Mouse (Mus musculus): ENCODE results near the gene Fgd2. TPM values are rescaled to one million over a fixed set of nuclear protein-coding genes. Genes with fewer than 3 reads are reported as not detected.

The Fgd2 gene
- polyA plus RNA-seq, 1 experiment, result 0.44 TPM

- H3K4me1 ChIP-seq (ENCODE audit: control insufficient read depth, insufficient read depth, low read length), result no peaks in the 10 kb centered on the region
- H3K4me3 ChIP-seq (ENCODE audit: insufficient read depth, low read length), result no peak overlapping the region
- TF ChIP-seq POLR2A (IDR thresholded peaks at IDR 0.05; ENCODE audit: low read depth, low read length) (no peak), CTCF (IDR thresholded peaks at IDR 0.05; ENCODE audit: borderline replicate concordance, insufficient read depth, low read length) (no peak)
- no peak overlapping the region for H3K27ac ChIP-seq (ENCODE audit: insufficient read depth, low read length)
These were observed 28.5 kb upstream of the Fgd2 start for GRCm38 (mm10) chr17:29332186-29332685.

DNA sequence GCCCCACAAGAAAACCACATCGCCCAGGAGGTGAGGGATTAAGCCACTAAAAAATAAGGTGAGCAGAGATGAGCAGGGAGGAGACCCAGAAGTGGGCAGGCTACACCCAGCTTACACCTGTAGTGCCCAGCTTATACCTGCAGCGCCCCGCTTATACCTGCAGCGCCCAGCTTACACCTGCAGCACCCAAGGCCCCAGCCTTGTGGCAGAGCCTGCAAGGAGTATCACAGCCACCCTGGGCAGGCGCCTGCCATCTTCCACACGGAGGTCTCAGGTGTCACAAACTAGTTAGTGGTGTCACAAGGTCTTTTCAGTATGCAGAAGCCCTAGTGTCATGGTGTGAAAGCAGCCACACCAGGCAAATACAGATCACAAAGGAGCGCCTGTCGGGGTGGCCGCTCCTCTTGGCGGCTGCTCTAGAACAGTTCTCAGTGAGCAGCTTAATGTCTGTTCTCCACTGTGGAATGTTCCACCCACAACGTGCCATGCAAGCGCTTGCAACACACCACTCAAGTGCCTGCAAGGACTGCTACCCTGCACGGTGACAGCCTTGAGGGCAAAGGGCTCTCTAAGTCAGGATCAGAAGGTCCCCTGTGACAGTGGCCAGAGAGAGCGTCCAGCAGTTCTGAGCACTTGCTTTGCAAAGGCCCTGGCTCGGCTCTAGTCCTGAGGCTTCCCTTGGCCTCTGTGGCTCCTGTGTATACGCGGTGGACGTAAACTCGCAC lies 24.3 kb upstream of the Fgd2 start:
- peaks cover 8% of the 10 kb centered on the region for H3K4me1 ChIP-seq (ENCODE audit: control insufficient read depth, insufficient read depth, low read length)
- TF ChIP-seq POLR2A (IDR thresholded peaks at IDR 0.05; ENCODE audit: low read depth, low read length), result no peak
- H3K27ac ChIP-seq (ENCODE audit: insufficient read depth, low read length), result no peak overlapping the region
- no peak overlapping the region for H3K4me3 ChIP-seq (ENCODE audit: insufficient read depth, low read length)

DNA sequence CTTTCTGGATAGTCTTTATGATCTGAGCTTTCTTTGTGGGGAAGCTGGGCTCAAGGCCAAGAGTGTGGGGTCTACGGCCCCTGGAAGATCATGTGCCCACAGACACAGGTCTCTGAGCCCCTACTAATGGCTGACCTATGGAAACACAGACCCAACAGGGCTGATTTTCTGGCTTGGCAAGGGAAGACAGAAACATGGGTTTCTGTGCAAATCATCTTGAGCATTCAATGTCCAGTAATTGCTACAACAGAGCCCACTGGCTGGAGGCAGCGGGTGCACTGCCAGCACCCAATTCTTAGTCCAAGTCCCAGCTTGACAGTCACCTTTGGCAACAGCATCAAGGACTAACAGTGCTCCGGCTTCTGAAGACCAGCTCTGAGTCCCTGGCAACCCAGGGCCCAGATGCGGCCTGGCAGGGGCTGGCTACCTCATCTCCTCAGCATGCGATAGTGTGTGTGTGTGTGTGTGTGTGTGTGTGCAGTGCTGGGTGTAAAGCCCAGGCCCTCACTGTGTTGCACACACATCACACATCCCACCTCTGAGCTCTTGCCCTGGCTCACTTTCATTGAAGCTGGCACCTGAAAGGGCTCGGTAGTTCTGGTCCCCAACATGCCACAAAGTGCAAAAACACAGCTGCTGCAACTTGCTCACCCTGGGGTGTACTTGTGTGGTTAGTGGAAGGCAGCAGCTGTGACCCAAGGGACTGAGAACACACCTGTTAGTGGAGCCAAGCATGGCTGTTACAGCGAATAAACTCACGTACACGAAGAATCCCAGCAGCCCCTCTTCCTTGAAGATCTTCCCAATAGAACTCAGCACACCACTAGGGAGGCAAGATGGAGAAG lies 22.5 kb upstream of the Fgd2 start:
- TF ChIP-seq CTCF (IDR thresholded peaks at IDR 0.05; ENCODE audit: borderline replicate concordance, insufficient read depth, low read length) (no peak), POLR2A (IDR thresholded peaks at IDR 0.05; ENCODE audit: low read depth, low read length) (no peak)
- H3K4me1 ChIP-seq (ENCODE audit: control insufficient read depth, insufficient read depth, low read length), result peaks cover 21% of the 10 kb centered on the region
- no peak overlapping the region for H3K4me3 ChIP-seq (ENCODE audit: insufficient read depth, low read length)
- no peak overlapping the region for H3K27ac ChIP-seq (ENCODE audit: insufficient read depth, low read length)

- H3K4me3 ChIP-seq (ENCODE audit: insufficient read depth, low read length), result no peak overlapping the region
- H3K4me1 ChIP-seq (ENCODE audit: control insufficient read depth, insufficient read depth, low read length), result peaks cover 24% of the 10 kb centered on the region
- no peak overlapping the region for H3K27ac ChIP-seq (ENCODE audit: insufficient read depth, low read length)
- TF ChIP-seq POLR2A (IDR thresholded peaks at IDR 0.05; ENCODE audit: low read depth, low read length) (no peak), CTCF (IDR thresholded peaks at IDR 0.05; ENCODE audit: borderline replicate concordance, insufficient read depth, low read length) (no peak)
These were observed 21.4 kb upstream of the Fgd2 start for GRCm38 (mm10) chr17:29339170-29339768.

DNA sequence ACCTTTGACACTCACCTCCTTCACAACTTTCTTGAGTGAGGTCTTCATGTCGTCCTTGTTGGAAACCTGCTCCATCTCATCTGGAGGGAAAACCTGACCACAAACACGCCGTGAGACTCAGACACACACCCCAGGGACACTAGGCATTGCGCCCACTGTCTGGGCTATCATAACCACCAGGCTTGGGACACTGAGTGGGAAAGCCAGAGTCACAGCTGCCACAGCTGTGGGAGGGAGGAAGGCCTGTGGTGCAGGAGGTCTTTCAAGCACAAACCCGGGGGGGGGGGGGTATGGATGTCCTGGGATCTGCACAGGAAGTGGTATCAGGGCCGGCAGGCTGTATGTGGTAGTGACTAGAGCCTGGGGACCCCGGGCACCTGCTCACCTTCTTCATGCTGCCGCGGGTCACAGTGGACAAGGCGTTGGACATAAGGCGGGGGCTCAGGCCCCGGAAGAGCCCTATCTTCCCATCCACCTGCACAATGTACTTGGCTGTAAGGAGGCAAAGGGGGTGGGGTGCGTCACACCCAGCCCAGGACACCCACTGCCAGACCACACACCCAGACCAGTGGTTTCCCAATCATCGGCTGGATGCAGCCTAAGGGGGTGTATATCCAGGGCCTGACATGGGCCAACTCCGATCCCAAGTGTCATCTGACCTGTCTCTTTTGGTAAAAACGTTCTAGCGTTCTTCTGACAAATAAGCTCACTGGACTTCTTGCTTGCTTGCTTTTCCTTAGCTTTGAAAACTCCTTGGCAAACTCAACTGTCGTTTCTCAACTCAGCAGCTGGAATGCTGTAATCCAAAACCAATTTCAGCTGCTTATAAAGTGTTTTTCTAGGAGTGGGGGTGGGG lies 20.1 kb upstream of the Fgd2 start:
- Histone ChIP-seq H3K27ac (ENCODE audit: insufficient read depth, low read length) (peak overlapping the region; percentile 66; the same call in 1 of the 2 replicates), H3K4me1 (ENCODE audit: control insufficient read depth, insufficient read depth, low read length) (peaks cover 24% of the 10 kb centered on the region), H3K4me3 (ENCODE audit: insufficient read depth, low read length) (no peak overlapping the region)
- TF ChIP-seq POLR2A (IDR thresholded peaks at IDR 0.05; ENCODE audit: low read depth, low read length), result no peak

- H3K27ac ChIP-seq (ENCODE audit: insufficient read depth, low read length), result peak overlapping the region; percentile 59
- peaks cover 24% of the 10 kb centered on the region for H3K4me1 ChIP-seq (ENCODE audit: control insufficient read depth, insufficient read depth, low read length)
- no peak overlapping the region for H3K4me3 ChIP-seq (ENCODE audit: insufficient read depth, low read length)
- TF ChIP-seq POLR2A (IDR thresholded peaks at IDR 0.05; ENCODE audit: low read depth, low read length), result no peak
- TF ChIP-seq CTCF (IDR thresholded peaks at IDR 0.05; ENCODE audit: borderline replicate concordance, insufficient read depth, low read length), result peak; percentile 28; the same call in 1 of the 2 replicates
These were observed 19.1 kb upstream of the Fgd2 start for GRCm38 (mm10) chr17:29341591-29342003.

- Histone ChIP-seq H3K4me3 (ENCODE audit: insufficient read depth, low read length) (no peak overlapping the region), H3K27ac (ENCODE audit: insufficient read depth, low read length) (peak overlapping the region; percentile 74), H3K4me1 (ENCODE audit: control insufficient read depth, insufficient read depth, low read length) (peaks cover 24% of the 10 kb centered on the region)
- TF ChIP-seq CTCF (IDR thresholded peaks at IDR 0.05; ENCODE audit: borderline replicate concordance, insufficient read depth, low read length) (no peak), POLR2A (IDR thresholded peaks at IDR 0.05; ENCODE audit: low read depth, low read length) (no peak)
These were observed 18.5 kb upstream of the Fgd2 start for GRCm38 (mm10) chr17:29342010-29342910.

DNA sequence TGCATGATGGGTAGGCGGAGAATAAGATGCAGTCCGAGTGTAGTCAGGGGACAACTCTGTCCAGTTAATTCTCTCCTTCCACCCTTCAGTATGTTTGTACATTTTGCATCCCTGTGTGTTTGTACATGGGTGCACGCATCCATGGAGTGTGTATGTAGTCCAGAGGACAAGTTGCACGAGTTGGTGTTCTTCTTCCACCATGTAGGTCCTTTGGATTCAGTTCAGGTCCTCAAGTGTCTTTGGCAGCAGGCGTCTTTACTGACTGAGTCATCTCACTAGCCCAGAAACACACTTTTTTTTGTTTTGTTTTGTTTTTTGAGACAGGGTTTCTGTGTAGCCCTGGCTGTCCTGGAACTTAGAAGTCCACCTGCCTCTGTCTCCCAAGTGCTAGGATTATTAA lies 17.5 kb upstream of the Fgd2 start:
- H3K27ac ChIP-seq (ENCODE audit: insufficient read depth, low read length), result no peak overlapping the region
- peaks cover 26% of the 10 kb centered on the region for H3K4me1 ChIP-seq (ENCODE audit: control insufficient read depth, insufficient read depth, low read length)
- TF ChIP-seq POLR2A (IDR thresholded peaks at IDR 0.05; ENCODE audit: low read depth, low read length) (no peak), CTCF (IDR thresholded peaks at IDR 0.05; ENCODE audit: borderline replicate concordance, insufficient read depth, low read length) (no peak)
- H3K4me3 ChIP-seq (ENCODE audit: insufficient read depth, low read length), result no peak overlapping the region

Data from embryonic fibroblast, embryonic 13.5 days (primary cell).